Mouse (Mus musculus) forebrain, postnatal 0 days (tissue): ENCODE measurements at regions not wholly inside any gene's neighbourhood (a gene's known extent, or its start where the extent isn't known, plus 50 kb on each side); places are given as distances from the start of the nearest gene placed in this dataset.

Experiments used
- ATAC-seq: fragments of 200-750 bp; cut with Nextera tagmentation; 2 replicates; pipeline ENCODE4 v1.8.0; 2017; ENCODE audit warnings: mild to moderate bottlenecking, moderate library complexity
- DNase-seq: peaks from one replicate; pipeline ENCODE4 v3.0.0-alpha.2; 2015
- H3K27ac ChIP-seq: fragments of 300-500 bp; sonication (generic); 2 replicates; pipeline ENCODE4 v1.5.1; 2014; ENCODE audit warnings: low read depth, mild to moderate bottlenecking, antibody characterized with exemption, low read length, moderate library complexity, mixed read lengths
- H3K27me3 ChIP-seq: fragments of 300-500 bp; sonication (generic); 2 replicates; pipeline ENCODE4 v1.6.1; 2014; ENCODE audit warnings: mild to moderate bottlenecking, low read length, mixed read lengths; ENCODE audit not compliant: insufficient read depth
- H3K36me3 ChIP-seq: fragments of 300-500 bp; sonication (generic); 2 replicates; pipeline ENCODE4 v1.6.1; 2014; ENCODE audit warnings: mild to moderate bottlenecking, moderate library complexity; ENCODE audit not compliant: insufficient read depth
- H3K4me1 ChIP-seq: fragments of 300-500 bp; sonication (generic); 2 replicates; pipeline ENCODE4 v1.6.1; 2014; ENCODE audit warnings: antibody characterized with exemption; ENCODE audit not compliant: insufficient read depth
- H3K4me2 ChIP-seq: fragments of 300-500 bp; sonication (generic); 2 replicates; pipeline ENCODE4 v1.6.1; 2014; ENCODE audit warnings: low read depth, mild to moderate bottlenecking, moderate library complexity
- H3K4me3 ChIP-seq: fragments of 300-500 bp; sonication (generic); 2 replicates; pipeline ENCODE4 v1.5.1; 2014; ENCODE audit warnings: low read depth, low read length, mixed read lengths
- H3K9ac ChIP-seq: fragments of 300-500 bp; sonication (generic); 2 replicates; pipeline ENCODE4 v1.6.1; 2014; ENCODE audit warnings: mild to moderate bottlenecking
- H3K9me3 ChIP-seq: fragments of 300-500 bp; sonication (generic); 2 replicates; pipeline ENCODE4 v1.6.1; 2016; ENCODE audit warnings: low read length
- CTCF ChIP-seq: sonication (generic); IDR thresholded peaks from 2 replicates; pipeline ENCODE4 v1.5.1; 2016; ENCODE audit warnings: antibody characterized with exemption, control low read depth, low read depth
- WGBS: fragments of 180-500 bp; shearing (Covaris S2); extraction: QIAGEN DNeasy Blood & Tissue Kit; methylation state at CpG from one replicate; pipeline ENCODE4 v1.1.7; 2014; 5-methylcytosine and 5-hydroxymethylcytosine counted together

- ATAC-seq, result no peak
- Histone ChIP-seq H3K9ac (no peak overlapping the region), H3K27ac (no peak overlapping the region), H3K27me3 (no peaks in the 10 kb centered on the region), H3K4me3 (no peak overlapping the region), H3K9me3 (no peaks in the 10 kb centered on the region), H3K4me1 (no peaks in the 10 kb centered on the region), H3K36me3 (no peaks in the 10 kb centered on the region), H3K4me2 (no peak overlapping the region)
- no peak for TF ChIP-seq CTCF
- no peak for DNase-seq
- 80% methylated on average over 4 of the region's 4 CpGs for WGBS
Measured at GRCm38 (mm10) chr11:20898558-20898957, 67.7 kb upstream of the Lgalsl start.

DNA sequence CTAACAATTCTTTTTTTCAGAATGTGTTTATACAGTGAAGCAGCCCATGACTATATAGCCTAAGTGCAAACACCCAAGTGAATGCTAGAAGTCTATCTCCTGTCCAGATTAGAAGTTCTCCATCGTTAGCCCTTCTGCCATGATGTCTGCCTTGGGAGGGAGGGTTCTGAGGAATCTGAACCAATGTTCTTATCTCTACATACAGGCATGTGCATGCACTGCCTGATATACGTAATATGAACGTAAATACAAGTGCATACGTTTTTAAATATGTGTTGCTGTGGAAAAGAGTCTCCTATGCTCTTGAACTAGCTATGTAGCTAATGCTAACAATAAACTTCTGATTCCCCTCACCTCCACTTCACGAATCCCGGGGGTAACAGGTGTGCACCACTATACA, 68.9 kb upstream of the Lgalsl start:
- no peak for ATAC-seq
- Histone ChIP-seq H3K9me3 (no peaks in the 10 kb centered on the region), H3K4me2 (no peak overlapping the region), H3K27ac (no peak overlapping the region), H3K4me3 (no peak overlapping the region), H3K4me1 (no peaks in the 10 kb centered on the region), H3K36me3 (no peaks in the 10 kb centered on the region), H3K9ac (no peak overlapping the region), H3K27me3 (no peaks in the 10 kb centered on the region)
- DNase-seq, result no peak
- TF ChIP-seq CTCF, result no peak
- WGBS, result 89% methylated on average over 6 of the region's 6 CpGs

DNA sequence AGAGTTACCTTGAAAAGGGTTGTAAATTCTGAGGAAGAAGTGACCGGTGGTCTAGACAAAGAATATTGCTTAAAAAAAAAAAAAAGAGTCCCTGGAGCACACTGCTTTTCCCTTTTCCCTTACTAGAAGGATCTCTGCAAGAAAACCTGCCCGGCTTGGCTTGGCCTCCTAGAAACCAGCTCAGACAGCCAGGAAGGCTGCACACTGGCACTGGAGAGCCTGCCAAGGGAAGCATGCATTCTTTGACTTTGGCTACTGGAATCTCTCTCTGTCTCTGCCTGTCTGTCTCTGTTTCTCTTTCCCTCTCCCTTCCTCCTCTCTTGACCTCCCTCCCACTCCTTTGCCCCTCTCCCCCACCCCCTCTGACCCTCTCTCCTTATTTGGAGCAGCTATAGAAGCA, 71.1 kb upstream of the Lgalsl start:
- Histone ChIP-seq H3K9me3 (no peaks in the 10 kb centered on the region), H3K4me1 (no peaks in the 10 kb centered on the region), H3K36me3 (no peaks in the 10 kb centered on the region), H3K27me3 (no peaks in the 10 kb centered on the region), H3K9ac (no peak overlapping the region), H3K4me3 (no peak overlapping the region), H3K4me2 (no peak overlapping the region), H3K27ac (no peak overlapping the region)
- 68% methylated on average over 2 of the region's 2 CpGs for WGBS
- DNase-seq, result peak; percentile 21
- no peak for TF ChIP-seq CTCF
- no peak for ATAC-seq

- H3K9me3 ChIP-seq, result no peaks in the 10 kb centered on the region
- ATAC-seq, result no peak
- no peak overlapping the region for H3K4me2 ChIP-seq
- H3K9ac ChIP-seq, result no peak overlapping the region
- WGBS, result 77% methylated on average over 8 of the region's 8 CpGs
- no peak for DNase-seq
- no peaks in the 10 kb centered on the region for H3K4me1 ChIP-seq
- no peaks in the 10 kb centered on the region for H3K27me3 ChIP-seq
- H3K4me3 ChIP-seq, result no peak overlapping the region
- TF ChIP-seq CTCF, result no peak
- H3K27ac ChIP-seq, result no peak overlapping the region
- H3K36me3 ChIP-seq, result no peaks in the 10 kb centered on the region
Measured at GRCm38 (mm10) chr11:20902910-20903309, 72.1 kb upstream of the Lgalsl start.

DNA sequence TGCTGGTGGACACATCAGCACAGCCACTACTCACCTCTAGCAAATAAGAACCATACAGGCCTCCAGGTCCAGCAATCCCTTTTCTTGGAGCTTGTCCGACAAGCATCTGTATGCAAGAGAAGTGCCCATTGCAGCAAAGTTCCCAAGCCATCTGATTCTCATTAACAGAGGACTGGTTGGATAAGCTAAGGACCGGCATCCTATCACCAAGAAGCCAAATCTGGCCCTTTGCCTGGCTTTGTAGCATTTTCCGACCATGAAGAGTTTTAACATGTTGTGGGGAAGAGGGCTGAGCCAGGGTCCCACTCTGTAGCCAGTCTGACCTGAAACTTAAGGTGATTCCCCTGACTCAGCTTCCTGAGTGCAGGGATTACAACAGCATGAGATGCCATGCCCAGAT, 77.1 kb upstream of the Lgalsl start:
- no peaks in the 10 kb centered on the region for H3K27me3 ChIP-seq
- no peaks in the 10 kb centered on the region for H3K4me1 ChIP-seq
- no peak overlapping the region for H3K27ac ChIP-seq
- ATAC-seq (0 out of 2 replicates have a peak, but pooled peaks have one; percentile 23), DNase-seq (no peak)
- no peaks in the 10 kb centered on the region for H3K36me3 ChIP-seq
- WGBS, result 56% methylated on average over 3 of the region's 3 CpGs
- no peaks in the 10 kb centered on the region for H3K9me3 ChIP-seq
- no peak overlapping the region for H3K4me2 ChIP-seq
- H3K4me3 ChIP-seq, result no peak overlapping the region
- no peak overlapping the region for H3K9ac ChIP-seq
- TF ChIP-seq CTCF, result no peak

DNA sequence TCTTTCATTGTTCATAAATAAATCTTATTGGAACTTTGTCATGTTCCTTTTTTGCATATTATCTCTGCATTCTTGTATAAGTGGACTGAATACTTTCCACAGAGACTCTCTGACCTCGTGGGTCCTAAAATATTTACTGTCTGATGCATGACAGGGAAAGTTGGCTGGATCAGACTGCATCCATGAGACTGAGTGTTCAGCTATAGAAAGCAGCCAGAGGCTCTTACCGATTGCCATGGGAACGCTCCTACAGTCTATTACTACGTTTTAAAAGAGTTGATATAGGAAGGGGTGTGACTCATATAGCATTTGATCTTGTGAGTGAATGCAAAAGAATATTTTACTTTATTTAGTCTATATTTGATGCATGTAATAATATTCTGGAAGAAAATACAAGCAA, 77.6 kb upstream of the Lgalsl start:
- Histone ChIP-seq H3K9me3 (no peaks in the 10 kb centered on the region), H3K4me3 (no peak overlapping the region), H3K4me1 (no peaks in the 10 kb centered on the region), H3K4me2 (no peak overlapping the region), H3K36me3 (no peaks in the 10 kb centered on the region), H3K27ac (no peak overlapping the region), H3K27me3 (no peaks in the 10 kb centered on the region), H3K9ac (no peak overlapping the region)
- DNase-seq (peak; percentile 28), ATAC-seq (peak; percentile 85)
- WGBS, result 54% methylated on average over 4 of the region's 4 CpGs
- TF ChIP-seq CTCF, result no peak

- no peak overlapping the region for H3K4me2 ChIP-seq
- no peaks in the 10 kb centered on the region for H3K9me3 ChIP-seq
- DNase-seq, result no peak
- H3K9ac ChIP-seq, result no peak overlapping the region
- no peaks in the 10 kb centered on the region for H3K36me3 ChIP-seq
- WGBS, result 76% methylated on average over 2 of the region's 2 CpGs
- H3K27me3 ChIP-seq, result no peaks in the 10 kb centered on the region
- ATAC-seq, result no peak
- no peak overlapping the region for H3K4me3 ChIP-seq
- no peak for TF ChIP-seq CTCF
- H3K27ac ChIP-seq, result no peak overlapping the region
- no peaks in the 10 kb centered on the region for H3K4me1 ChIP-seq
Measured at GRCm38 (mm10) chr11:20913042-20913441, 82.2 kb upstream of the Lgalsl start.
